Comparison of ENCODE assay signal across 12 mouse cellular contexts in the genomic region with DNA sequence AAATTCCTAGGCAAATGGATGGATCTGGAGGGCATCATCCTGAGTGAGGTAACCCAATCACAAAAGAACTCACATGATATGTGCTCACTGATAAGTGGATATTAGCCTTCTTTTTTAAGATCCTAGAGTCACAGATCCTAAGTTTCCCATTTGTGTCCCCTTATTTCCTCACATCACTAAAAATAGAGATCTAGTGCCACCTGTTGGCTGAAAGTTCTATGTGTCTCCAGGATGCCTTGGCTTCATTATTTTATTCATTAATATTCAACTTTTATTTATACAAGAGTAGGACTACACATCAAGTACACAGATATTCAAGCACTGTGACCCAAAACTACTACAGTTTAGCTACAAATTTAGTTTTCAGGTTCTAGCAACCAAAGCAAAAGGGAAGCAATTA.
A peak's percentile ranks its signal among the peaks of the same experiment; 100 is the strongest.
DNase-seq lines count a peak whose midpoint lies in the region; ATAC-seq and TF ChIP-seq lines count a peak whose summit lies in the region.
"Had no signal": no experiment of that assay in that cellular context is flagged by ENCODE, and none has a peak within 500 bp of the region (broad histone marks: within the 10 kb centered on the region; RNA-seq: fewer than 3 reads in every experiment).

No protein-coding gene starts in this region.

- H3K9me3 ChIP-seq in kidney, embryonic 15.5 days (replicated peaks), result no peaks in the 10 kb centered on the region
- no peaks in the 10 kb centered on the region for H3K9me3 ChIP-seq in heart, embryonic 12.5 days (replicated peaks)

- TF ChIP-seq POLR2A in kidney, adult 2 months (IDR thresholded peaks at IDR 0.05; ENCODE audit: low read depth, low read length), result no peak

- H3K4me1 ChIP-seq in kidney, adult 2 months (ENCODE audit: control insufficient read depth, insufficient read depth, low read length), result no peaks in the 10 kb centered on the region
- H3K4me1 ChIP-seq in kidney, embryonic 15.5 days, result no peaks in the 10 kb centered on the region
- H3K4me1 ChIP-seq in heart, embryonic 12.5 days (replicated peaks), result no peaks in the 10 kb centered on the region

- DNase-seq in kidney, adult 2 months, result peak; percentile 23
- DNase-seq in 3T3-L1 (ENCODE audit: low read depth, low spot score) (peak; percentile 68), A20 (ENCODE audit: low read depth, low spot score) (peak; percentile 16)
- peak; percentile 17 for DNase-seq in c-Kit-positive CD71-positive TER-119-negative erythroid progenitor cells, embryonic 14.5 days (ENCODE audit: low read depth)
- DNase-seq in right cerebral cortex, postnatal 36 days (ENCODE audit: low spot score in 2 of 2), result no peak
- DNase-seq: cerebellum, adult 9-11 months had no signal

- H3K4me3 ChIP-seq in kidney, adult 2 months (ENCODE audit: insufficient read depth, low read depth, low read length), result no peak overlapping the region
- H3K4me3 ChIP-seq in kidney, embryonic 15.5 days (replicated peaks), result no peak overlapping the region
- no peak overlapping the region for H3K4me3 ChIP-seq in heart, embryonic 12.5 days

- ATAC-seq in kidney, embryonic 15.5 days (replicated peaks; ENCODE audit: low FRiP score), result no peak
- no peak for ATAC-seq in granulocyte monocyte progenitor cell, adult 5-6 weeks (replicated peaks; ENCODE audit: poor library complexity, severe bottlenecking)
- no peak for ATAC-seq in heart, embryonic 12.5 days (ENCODE audit: insufficient number of reproducible peaks, low FRiP score)
- ATAC-seq: activated CD4-positive, CD25-positive, alpha-beta regulatory T cell, adult 4 months; midbrain, embryonic 16.5 days had no signal

- no peak for TF ChIP-seq CTCF in kidney, adult 2 months (conservative IDR thresholded peaks at IDR 0.05; ENCODE audit: insufficient read depth, insufficient read length, low read depth, low read length)

- no peak overlapping the region for H3K4me2 ChIP-seq in kidney, embryonic 15.5 days
- H3K4me2 ChIP-seq in heart, embryonic 12.5 days, result no peak overlapping the region
- H3K4me2 ChIP-seq: heart, embryonic 11.5 days had no signal

- no peaks in the 10 kb centered on the region for H3K27me3 ChIP-seq in kidney, adult 2 months (replicated peaks; ENCODE audit: control insufficient read depth, insufficient read depth, low read length)
- no peaks in the 10 kb centered on the region for H3K27me3 ChIP-seq in kidney, embryonic 15.5 days
- H3K27me3 ChIP-seq in heart, embryonic 12.5 days (replicated peaks), result no peaks in the 10 kb centered on the region

- H3K9ac ChIP-seq in kidney, embryonic 15.5 days, result no peak overlapping the region
- H3K9ac ChIP-seq in heart, embryonic 12.5 days, result no peak overlapping the region

- H3K36me3 ChIP-seq in kidney, adult 2 months (ENCODE audit: control insufficient read depth, insufficient read depth, low read length), result no peaks in the 10 kb centered on the region
- H3K36me3 ChIP-seq in kidney, embryonic 15.5 days, result no peaks in the 10 kb centered on the region
- H3K36me3 ChIP-seq in heart, embryonic 12.5 days, result no peaks in the 10 kb centered on the region; the same call in 1 of the 2 replicates

- no peak overlapping the region for H3K27ac ChIP-seq in kidney, adult 2 months (ENCODE audit: insufficient read depth, low read depth, low read length)
- H3K27ac ChIP-seq in kidney, embryonic 15.5 days, result no peak overlapping the region
- no peak overlapping the region for H3K27ac ChIP-seq in heart, embryonic 12.5 days (ENCODE audit: poor library complexity, severe bottlenecking)

Comparison
In these comparisons a context has a peak if more than half of its experiments do, and no peak if none do; other contexts are left out.
1. DNase-seq: peak in kidney, adult 2 months (single experiment), 3T3-L1 (single experiment), A20 (single experiment) and c-Kit-positive CD71-positive TER-119-negative erythroid progenitor cells, embryonic 14.5 days (single experiment); none in right cerebral cortex, postnatal 36 days (0 of 2).